Mouse (Mus musculus): ENCODE measurements around the gene Glis2. TPM values are rescaled to one million over a fixed set of nuclear protein-coding genes. Genes with fewer than 3 reads are reported as not detected.

The Glis2 gene
- total RNA-seq, 2 experiments from 2014 or later, result 13.1 to 14.6 TPM

- no peak for DNase-seq
Observed at GRCm38 (mm10) chr16:4583807-4584206, 10.7 kb upstream of the Glis2 start.

GRCm38 (mm10) chr16:4584438-4584837 is 10.1 kb upstream of the Glis2 start:
- no peak for DNase-seq

GRCm38 (mm10) chr16:4585642-4586530 is 8.6 kb upstream of the Glis2 start:
- DNase-seq, result no peak

- peak; percentile 85 to 88 for DNase-seq
Observed at GRCm38 (mm10) chr16:4586531-4587123, 7.9 kb upstream of the Glis2 start.

- DNase-seq, result no peak
Observed at GRCm38 (mm10) chr16:4587516-4588210, 6.8 kb upstream of the Glis2 start.

- no peak for DNase-seq
Observed at GRCm38 (mm10) chr16:4590236-4590635, 4.3 kb upstream of the Glis2 start.

- DNase-seq, result peak; percentile 41 to 50
Observed at GRCm38 (mm10) chr16:4592909-4593875, 1.3 kb upstream of the Glis2 start.

- peak in 1 of 2 experiments; percentile 32 for DNase-seq
Observed at GRCm38 (mm10) chr16:4594814-4595526, 457 bp downstream of the Glis2 start.

- DNase-seq, result peak in 1 of 2 experiments; percentile 35
Observed at GRCm38 (mm10) chr16:4595527-4595963, 1.0 kb downstream of the Glis2 start.

GRCm38 (mm10) chr16:4596141-4596728 is 1.7 kb downstream of the Glis2 start:
- no peak for DNase-seq

GRCm38 (mm10) chr16:4596836-4597235 is 2.3 kb downstream of the Glis2 start:
- DNase-seq, result no peak

GRCm38 (mm10) chr16:4597296-4597695 is 2.8 kb downstream of the Glis2 start:
- no peak for DNase-seq

GRCm38 (mm10) chr16:4598041-4598440 is 3.5 kb downstream of the Glis2 start:
- DNase-seq, result no peak

GRCm38 (mm10) chr16:4598891-4599543 is 4.5 kb downstream of the Glis2 start:
- no peak for DNase-seq

- DNase-seq, result no peak
Observed at GRCm38 (mm10) chr16:4599616-4600015, 5.1 kb downstream of the Glis2 start.

- no peak for DNase-seq
Observed at GRCm38 (mm10) chr16:4600701-4601310, 6.3 kb downstream of the Glis2 start.

- DNase-seq, result no peak
Observed at GRCm38 (mm10) chr16:4602189-4602588, 7.7 kb downstream of the Glis2 start.

GRCm38 (mm10) chr16:4602766-4603452 is 8.4 kb downstream of the Glis2 start:
- DNase-seq, result no peak

GRCm38 (mm10) chr16:4603453-4603837 is 8.9 kb downstream of the Glis2 start:
- DNase-seq, result no peak
